Mouse (Mus musculus) embryonic fibroblast, embryonic 13.5 days (primary cell): ENCODE data around the gene Dydc2.

Source experiments
- CTCF ChIP-seq: IDR thresholded peaks from 2 replicates; pipeline ENCODE4 v1.5.1; 2011; ENCODE audit warnings: mild to moderate bottlenecking, control low read depth, low read length, moderate library complexity, borderline replicate concordance; ENCODE audit not compliant: insufficient read depth
- POLR2A ChIP-seq: IDR thresholded peaks from 2 replicates; pipeline ENCODE4 v1.6.1; 2011; ENCODE audit warnings: low read depth, mild to moderate bottlenecking, control low read depth, low read length, moderate library complexity

- TF ChIP-seq CTCF (no peak), POLR2A (no peak)
Measured at GRCm38 (mm10) chr14:41025594-41026284, 43.3 kb downstream of the Dydc2 start.
